Mouse (Mus musculus): ENCODE measurements around the gene Wdr37. TPM values are rescaled to one million over a fixed set of nuclear protein-coding genes. Genes with fewer than 3 reads are reported as not detected.

Wdr37 gene
- total and polyA plus RNA-seq, 2 experiments from 2014 or later, result 15.7 to 16.3 TPM

DNA sequence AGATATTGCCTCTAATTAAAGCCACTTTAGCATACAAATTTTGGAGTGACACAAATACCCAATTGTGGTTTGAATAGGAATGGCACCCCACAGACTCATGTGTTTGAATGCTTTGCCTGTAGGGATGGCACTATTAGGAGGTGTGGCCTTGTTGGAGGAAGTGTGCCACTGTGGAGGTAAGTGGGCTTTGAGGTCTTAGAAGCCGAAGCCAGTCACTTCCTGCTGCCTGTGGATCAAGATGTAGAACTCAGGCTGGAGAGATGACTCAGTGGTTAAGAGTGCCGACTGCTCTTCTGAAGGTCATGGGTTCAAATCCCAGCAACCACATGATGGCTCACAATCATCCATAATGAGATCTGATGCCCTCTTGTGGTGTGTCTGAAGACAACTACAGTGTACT lies 30.8 kb downstream of the Wdr37 start:
- Histone ChIP-seq H3K36me3 (replicated peaks; ENCODE audit: control insufficient read depth, insufficient read depth, low read length) (peaks cover 75% of the 10 kb centered on the region), H3K9ac (replicated peaks; ENCODE audit: low read depth, low read length) (no peak overlapping the region), H3K27ac (ENCODE audit: low read depth) (peak overlapping the region; percentile 82), H3K27me3 (ENCODE audit: control insufficient read depth, insufficient read depth, low read length) (no peaks in the 10 kb centered on the region), H3K4me2 (ENCODE audit: low read depth, low read length) (no peak overlapping the region), H3K9me3 (replicated peaks; ENCODE audit: control insufficient read depth, low read length) (no peaks in the 10 kb centered on the region), H3K4me3 (ENCODE audit: low read depth, low read length) (no peak overlapping the region), H3K4me1 (ENCODE audit: control insufficient read depth, insufficient read depth) (no peaks in the 10 kb centered on the region)
- DNase-seq (ENCODE audit: low spot score) (no peak), ATAC-seq (ENCODE audit: insufficient read depth, low read depth) (no peak)
- 61% methylated on average over 2 of the region's 2 CpGs for WGBS
- TF ChIP-seq CTCF (IDR thresholded peaks at IDR 0.05; ENCODE audit: low read depth), result no peak
- no peak for TF ChIP-seq EP300 (IDR thresholded peaks at IDR 0.05; ENCODE audit: low read depth)

DNA sequence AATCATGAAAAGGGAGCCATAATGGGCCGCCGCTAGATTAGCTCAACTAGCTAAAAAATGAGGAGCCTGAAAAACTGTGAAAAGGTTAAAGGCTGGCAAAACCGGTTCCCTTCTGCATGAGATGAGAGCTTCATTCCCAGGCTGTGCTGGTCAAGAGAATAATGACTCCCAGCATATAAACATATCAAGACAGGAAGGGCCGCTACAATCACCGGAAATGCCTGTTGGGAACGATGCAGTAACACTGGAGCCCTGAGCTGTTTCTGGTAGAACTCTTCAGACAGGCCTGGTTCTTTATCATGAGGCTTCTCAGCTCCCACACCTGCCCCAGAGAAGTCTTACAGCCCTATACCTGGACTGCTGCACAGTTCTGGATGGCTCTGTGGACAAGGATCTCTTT lies 31.8 kb downstream of the Wdr37 start:
- DNase-seq (ENCODE audit: low spot score) (peak; percentile 58), ATAC-seq (ENCODE audit: insufficient read depth, low read depth) (peak; percentile 77)
- Histone ChIP-seq H3K36me3 (replicated peaks; ENCODE audit: control insufficient read depth, insufficient read depth, low read length) (peaks cover 78% of the 10 kb centered on the region), H3K4me1 (ENCODE audit: control insufficient read depth, insufficient read depth) (no peaks in the 10 kb centered on the region), H3K4me2 (ENCODE audit: low read depth, low read length) (no peak overlapping the region), H3K27me3 (ENCODE audit: control insufficient read depth, insufficient read depth, low read length) (no peaks in the 10 kb centered on the region), H3K4me3 (ENCODE audit: low read depth, low read length) (no peak overlapping the region), H3K27ac (ENCODE audit: low read depth) (peak overlapping the region; percentile 82), H3K9me3 (replicated peaks; ENCODE audit: control insufficient read depth, low read length) (no peaks in the 10 kb centered on the region), H3K9ac (replicated peaks; ENCODE audit: low read depth, low read length) (no peak overlapping the region)
- 59% methylated on average over 6 of the region's 6 CpGs for WGBS
- TF ChIP-seq EP300 (IDR thresholded peaks at IDR 0.05; ENCODE audit: low read depth) (0 out of 2 replicates have a peak, but pooled peaks have one; percentile 40), CTCF (IDR thresholded peaks at IDR 0.05; ENCODE audit: low read depth) (no peak)

DNA sequence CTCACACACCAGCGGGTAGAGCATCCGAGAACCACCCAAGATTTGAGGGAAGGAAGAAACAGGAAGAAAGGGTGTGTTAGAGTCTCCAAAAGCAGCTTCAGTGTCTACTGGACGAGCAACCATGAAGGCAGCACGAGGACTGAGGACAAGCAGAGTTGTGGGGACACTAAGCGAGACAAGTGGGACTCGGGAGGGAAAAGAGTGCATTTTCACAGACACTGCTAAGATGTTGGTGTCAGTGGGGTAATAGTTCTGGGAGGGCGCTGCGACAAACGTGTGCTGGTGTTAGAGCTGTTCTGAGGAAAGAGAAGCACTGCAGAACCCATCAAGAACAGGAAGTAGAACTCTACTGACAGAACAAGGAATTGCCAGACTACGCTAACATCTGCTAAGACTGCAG lies 32.6 kb downstream of the Wdr37 start:
- TF ChIP-seq CTCF (IDR thresholded peaks at IDR 0.05; ENCODE audit: low read depth), result no peak
- no peak for TF ChIP-seq EP300 (IDR thresholded peaks at IDR 0.05; ENCODE audit: low read depth)
- Histone ChIP-seq H3K4me3 (ENCODE audit: low read depth, low read length) (no peak overlapping the region), H3K36me3 (replicated peaks; ENCODE audit: control insufficient read depth, insufficient read depth, low read length) (peaks cover 83% of the 10 kb centered on the region), H3K4me1 (ENCODE audit: control insufficient read depth, insufficient read depth) (no peaks in the 10 kb centered on the region), H3K4me2 (ENCODE audit: low read depth, low read length) (no peak overlapping the region), H3K9ac (replicated peaks; ENCODE audit: low read depth, low read length) (no peak overlapping the region), H3K9me3 (replicated peaks; ENCODE audit: control insufficient read depth, low read length) (no peaks in the 10 kb centered on the region), H3K27me3 (ENCODE audit: control insufficient read depth, insufficient read depth, low read length) (no peaks in the 10 kb centered on the region), H3K27ac (ENCODE audit: low read depth) (peak overlapping the region; percentile 82)
- DNase-seq (ENCODE audit: low spot score) (no peak), ATAC-seq (ENCODE audit: insufficient read depth, low read depth) (0 out of 2 replicates have a peak, but pooled peaks have one; percentile 18)
- WGBS, result 86% methylated on average over 10 of the region's 10 CpGs

DNA sequence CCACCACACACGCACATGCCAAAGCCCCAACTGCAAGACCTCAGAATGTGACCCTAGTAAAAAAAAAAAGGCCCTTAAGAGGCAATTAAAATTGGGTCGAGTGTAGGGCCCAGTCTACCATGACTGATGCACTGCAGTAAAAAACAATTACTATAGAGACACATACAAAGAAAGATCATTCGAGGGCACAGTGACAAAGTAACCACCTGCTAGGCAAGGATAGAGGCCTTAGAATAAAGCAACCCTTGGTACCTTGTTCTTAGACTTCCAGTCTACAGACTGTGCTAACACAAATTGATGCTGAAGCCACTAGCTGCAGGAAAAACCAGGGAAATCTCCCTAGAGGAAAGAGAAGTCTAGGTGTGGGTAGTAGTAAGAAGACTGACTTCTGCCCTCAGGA lies 33.3 kb downstream of the Wdr37 start:
- Histone ChIP-seq H3K36me3 (replicated peaks; ENCODE audit: control insufficient read depth, insufficient read depth, low read length) (peaks cover 85% of the 10 kb centered on the region), H3K9ac (replicated peaks; ENCODE audit: low read depth, low read length) (no peak overlapping the region), H3K4me1 (ENCODE audit: control insufficient read depth, insufficient read depth) (no peaks in the 10 kb centered on the region), H3K4me2 (ENCODE audit: low read depth, low read length) (no peak overlapping the region), H3K9me3 (replicated peaks; ENCODE audit: control insufficient read depth, low read length) (no peaks in the 10 kb centered on the region), H3K4me3 (ENCODE audit: low read depth, low read length) (no peak overlapping the region), H3K27me3 (ENCODE audit: control insufficient read depth, insufficient read depth, low read length) (no peaks in the 10 kb centered on the region), H3K27ac (ENCODE audit: low read depth) (no peak overlapping the region)
- TF ChIP-seq CTCF (IDR thresholded peaks at IDR 0.05; ENCODE audit: low read depth) (no peak), EP300 (IDR thresholded peaks at IDR 0.05; ENCODE audit: low read depth) (no peak)
- 82% methylated on average over 3 of the region's 3 CpGs for WGBS
- DNase-seq (ENCODE audit: low spot score) (no peak), ATAC-seq (ENCODE audit: insufficient read depth, low read depth) (no peak)

DNA sequence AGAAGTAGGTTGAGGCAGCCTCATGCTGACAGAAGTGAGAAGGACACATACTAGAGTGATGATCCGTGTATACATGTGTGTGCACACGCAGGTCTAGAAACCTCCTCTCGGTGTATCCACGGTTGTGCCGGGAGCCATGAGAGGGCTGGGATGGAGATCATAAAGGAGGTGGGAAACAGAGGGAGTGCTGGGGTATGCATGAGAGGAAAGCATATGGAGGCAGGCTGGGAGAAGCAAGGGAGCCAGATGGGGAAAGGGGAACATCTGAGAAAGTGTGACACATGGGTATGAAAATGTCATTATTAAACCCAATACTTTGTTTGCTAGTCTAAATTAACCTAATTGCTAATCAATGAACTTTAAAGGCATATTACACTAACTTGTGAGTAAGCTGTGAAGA lies 37.1 kb downstream of the Wdr37 start:
- H3K36me3 ChIP-seq (replicated peaks; ENCODE audit: control insufficient read depth, insufficient read depth, low read length), result peaks cover 80% of the 10 kb centered on the region
- 94% methylated on average over 5 of the region's 5 CpGs for WGBS
- no peak overlapping the region for H3K4me2 ChIP-seq (ENCODE audit: low read depth, low read length)
- no peak overlapping the region for H3K9ac ChIP-seq (replicated peaks; ENCODE audit: low read depth, low read length)
- ATAC-seq (ENCODE audit: insufficient read depth, low read depth) (no peak), DNase-seq (ENCODE audit: low spot score) (no peak)
- H3K27ac ChIP-seq (ENCODE audit: low read depth), result no peak overlapping the region
- no peaks in the 10 kb centered on the region for H3K27me3 ChIP-seq (ENCODE audit: control insufficient read depth, insufficient read depth, low read length)
- H3K4me3 ChIP-seq (ENCODE audit: low read depth, low read length), result no peak overlapping the region
- no peak for TF ChIP-seq CTCF (IDR thresholded peaks at IDR 0.05; ENCODE audit: low read depth)
- TF ChIP-seq EP300 (IDR thresholded peaks at IDR 0.05; ENCODE audit: low read depth), result no peak
- H3K9me3 ChIP-seq (replicated peaks; ENCODE audit: control insufficient read depth, low read length), result no peaks in the 10 kb centered on the region
- no peaks in the 10 kb centered on the region for H3K4me1 ChIP-seq (ENCODE audit: control insufficient read depth, insufficient read depth)

DNA sequence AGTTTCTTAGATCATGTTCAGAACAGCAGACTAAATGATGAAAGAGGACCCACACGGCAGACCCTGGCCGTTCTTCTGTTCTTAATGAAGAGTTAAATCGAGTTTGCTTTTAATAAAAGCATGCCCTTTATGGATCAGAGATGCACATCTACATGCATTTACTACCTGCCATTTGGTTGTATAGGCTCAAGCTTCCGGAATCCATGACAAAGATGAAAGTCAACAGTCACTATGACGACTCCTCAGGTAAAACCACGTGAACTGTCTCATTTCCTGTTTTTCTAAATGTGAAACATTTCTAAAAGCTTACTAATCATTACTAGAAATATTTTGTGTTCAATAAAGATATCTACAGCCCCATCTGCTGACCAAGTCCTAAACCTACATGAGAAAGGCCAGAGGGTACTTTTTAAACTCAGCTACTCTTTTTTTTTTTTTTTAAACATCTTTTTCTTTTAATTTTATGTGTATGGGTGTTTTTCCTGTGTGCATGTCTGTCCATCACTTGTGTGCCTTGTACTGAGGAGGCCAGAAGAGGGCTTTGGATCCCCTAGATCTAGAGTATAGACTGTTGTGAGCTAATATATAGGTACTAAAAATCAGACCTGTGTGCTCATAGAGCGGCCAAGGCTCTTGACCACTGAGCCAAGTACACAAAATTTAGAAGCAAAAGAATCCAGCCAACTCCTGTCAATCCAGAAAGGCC lies 40.0 kb downstream of the Wdr37 start:
- 86% methylated on average over 7 of the region's 7 CpGs for WGBS
- no peaks in the 10 kb centered on the region for H3K9me3 ChIP-seq (replicated peaks; ENCODE audit: control insufficient read depth, low read length)
- TF ChIP-seq EP300 (IDR thresholded peaks at IDR 0.05; ENCODE audit: low read depth) (no peak), CTCF (IDR thresholded peaks at IDR 0.05; ENCODE audit: low read depth) (no peak)
- H3K36me3 ChIP-seq (replicated peaks; ENCODE audit: control insufficient read depth, insufficient read depth, low read length), result peaks cover 67% of the 10 kb centered on the region
- ATAC-seq (ENCODE audit: insufficient read depth, low read depth) (no peak), DNase-seq (ENCODE audit: low spot score) (no peak)
- no peaks in the 10 kb centered on the region for H3K27me3 ChIP-seq (ENCODE audit: control insufficient read depth, insufficient read depth, low read length)
- no peaks in the 10 kb centered on the region for H3K4me1 ChIP-seq (ENCODE audit: control insufficient read depth, insufficient read depth)
- no peak overlapping the region for H3K27ac ChIP-seq (ENCODE audit: low read depth)
- H3K4me3 ChIP-seq (ENCODE audit: low read depth, low read length), result no peak overlapping the region
- no peak overlapping the region for H3K9ac ChIP-seq (replicated peaks; ENCODE audit: low read depth, low read length)
- H3K4me2 ChIP-seq (ENCODE audit: low read depth, low read length), result no peak overlapping the region

All from heart, postnatal 0 days (tissue).